Mouse (Mus musculus): ENCODE measurements around the gene Syt9.

Gene Syt9

GRCm38 (mm10) chr7:107597956-107598355 is 227.4 kb downstream of the Syt9 start:
- no peak for ATAC-seq (ENCODE audit: insufficient number of reproducible peaks, low FRiP score, low TSS enrichment)

All from cerebellum, adult (tissue).